Mouse (Mus musculus) hindbrain, embryonic 11.5 days (tissue): ENCODE measurements around the gene Rbmxl1. TPM values are rescaled to one million over a fixed set of nuclear protein-coding genes. Genes with fewer than 3 reads are reported as not detected.
"Not testable (repeated sequence)": the region's sequence is repeated elsewhere in the genome, so short reads cannot be mapped to it uniquely, and the experiment has no call there.

Experiments used
- ATAC-seq: fragments of 200-750 bp; cut with Nextera tagmentation; 2 replicates; pipeline ENCODE4 v1.8.0; 2017; ENCODE audit warnings: mild to moderate bottlenecking, moderate TSS enrichment, moderate library complexity; ENCODE audit not compliant: low FRiP score
- DNase-seq: peaks from one replicate; pipeline ENCODE4 v3.0.0-alpha.2; 2015; ENCODE audit warnings: low spot score
- H3K27ac ChIP-seq: fragments of 300-500 bp; sonication (generic); 2 replicates; pipeline ENCODE4 v1.5.1; 2014; ENCODE audit warnings: mild to moderate bottlenecking, low read depth, low read length
- H3K27me3 ChIP-seq: fragments of 300-500 bp; sonication (generic); 2 replicates; pipeline ENCODE4 v1.6.1; 2014; ENCODE audit warnings: mild to moderate bottlenecking, low read length, moderate library complexity, mixed read lengths; ENCODE audit not compliant: control insufficient read depth, insufficient read depth
- H3K36me3 ChIP-seq: fragments of 300-500 bp; sonication (generic); 2 replicates; pipeline ENCODE4 v1.6.1; 2014; ENCODE audit warnings: mild to moderate bottlenecking, low read length, moderate library complexity, mixed read lengths; ENCODE audit not compliant: control insufficient read depth, insufficient read depth
- H3K4me1 ChIP-seq: fragments of 300-500 bp; sonication (generic); replicated peaks from 2 replicates; pipeline ENCODE4 v1.6.1; 2014; ENCODE audit warnings: low read length, mixed read lengths; ENCODE audit not compliant: control insufficient read depth, insufficient read depth
- H3K4me2 ChIP-seq: fragments of 300-500 bp; sonication (generic); replicated peaks from 2 replicates; pipeline ENCODE4 v1.6.1; 2014; ENCODE audit warnings: mild to moderate bottlenecking, low read depth, low read length
- H3K4me3 ChIP-seq: fragments of 300-500 bp; sonication (generic); 2 replicates; pipeline ENCODE4 v1.5.1; 2014; ENCODE audit warnings: low read depth, low read length
- H3K9ac ChIP-seq: fragments of 300-500 bp; sonication (generic); 2 replicates; pipeline ENCODE4 v1.6.1; 2014; ENCODE audit warnings: low read depth, low read length
- H3K9me3 ChIP-seq: fragments of 300-500 bp; sonication (generic); 2 replicates; pipeline ENCODE4 v1.6.1; 2016; ENCODE audit warnings: low read length; ENCODE audit not compliant: control insufficient read depth
- WGBS: fragments of 180-500 bp; shearing (Covaris S2); extraction: QIAGEN DNeasy Blood & Tissue Kit; methylation state at CpG from one replicate; pipeline ENCODE4 v1.1.7; 2014; 5-methylcytosine and 5-hydroxymethylcytosine counted together
- polyA plus RNA-seq: library from polyadenylated mRNA; unstranded; fragments of >200 nt; fragmentation: Nextera tagmentation; extraction: Ambion mirVana; gene quantifications from 2 replicates; pipeline ENCODE4 v1.2.1, GENCODE M21; 2014

Gene Rbmxl1
- polyA plus RNA-seq, 1 experiment from 2014 or later: 362 TPM

DNA sequence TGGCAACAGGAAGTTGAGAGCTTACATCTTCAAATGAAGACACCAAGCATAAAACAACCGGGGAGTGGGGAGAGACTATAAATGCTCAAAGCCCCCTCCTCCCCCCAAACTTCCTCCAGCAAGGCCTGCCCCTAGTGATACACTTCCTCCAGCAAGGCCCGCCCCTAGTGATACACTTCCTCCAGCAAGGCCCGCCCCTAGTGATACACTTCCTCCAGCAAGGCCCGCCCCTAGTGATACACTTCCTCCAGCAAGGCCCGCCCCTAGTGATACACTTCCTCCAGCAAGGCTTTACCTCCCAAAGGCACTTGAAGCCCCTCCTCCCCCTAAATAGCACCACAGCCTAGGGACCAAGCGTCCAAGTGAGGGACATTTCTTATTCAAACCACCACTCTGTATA, 34.0 kb upstream of the Rbmxl1 start:
- not testable (repeated sequence) for H3K9ac ChIP-seq, DNase-seq, H3K4me3 ChIP-seq, H3K36me3 ChIP-seq, H3K27me3 ChIP-seq, H3K27ac ChIP-seq, H3K4me2 ChIP-seq, H3K9me3 ChIP-seq, ATAC-seq, H3K4me1 ChIP-seq
- 93% methylated on average over 3 of the region's 6 CpGs for WGBS

DNA sequence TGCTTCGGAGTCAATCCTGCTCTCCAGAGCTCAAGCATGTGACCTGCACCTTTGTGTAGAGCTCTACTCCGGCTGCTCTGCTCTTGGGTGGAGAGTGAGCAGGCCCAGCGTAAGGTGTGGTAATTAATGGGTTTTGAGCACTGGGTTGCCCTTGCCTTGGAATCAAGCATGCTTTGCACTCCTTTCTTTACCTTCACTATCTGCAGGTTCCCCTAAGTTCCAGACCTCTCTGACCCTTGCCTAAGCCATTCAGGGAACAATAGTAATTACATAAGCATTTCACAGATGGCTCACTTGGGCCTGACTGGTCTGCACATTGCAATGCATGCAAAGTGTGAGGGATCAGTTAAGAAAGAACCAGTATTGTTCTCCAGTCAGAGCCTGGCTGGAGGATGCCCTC, 29.1 kb upstream of the Rbmxl1 start:
- Histone ChIP-seq H3K27me3 (no peaks in the 10 kb centered on the region), H3K4me2 (no peak overlapping the region), H3K9me3 (no peaks in the 10 kb centered on the region), H3K27ac (no peak overlapping the region), H3K4me1 (no peaks in the 10 kb centered on the region), H3K36me3 (no peaks in the 10 kb centered on the region), H3K9ac (no peak overlapping the region), H3K4me3 (no peak overlapping the region)
- WGBS: 90% methylated on average over 3 of the region's 3 CpGs
- DNase-seq: no peak
- ATAC-seq: no peak

DNA sequence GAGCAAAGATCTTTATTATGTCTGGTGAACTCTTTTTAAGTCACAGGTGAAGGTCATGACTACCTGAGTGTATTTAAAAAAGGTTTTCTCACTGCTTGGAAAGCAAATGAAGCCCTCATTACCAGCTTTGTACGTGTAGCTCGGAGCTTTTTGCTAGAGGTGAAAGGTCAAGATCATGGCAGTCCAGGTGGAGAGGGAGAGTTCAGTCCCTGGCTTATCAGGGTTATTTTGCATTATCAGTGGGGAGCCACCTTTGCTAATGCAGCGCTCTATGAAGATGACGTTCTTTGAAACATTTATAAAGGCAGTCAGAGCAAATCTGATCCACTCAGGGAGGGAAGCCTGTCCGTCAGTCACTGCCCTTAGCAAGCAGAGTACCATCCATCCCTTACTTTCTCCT, 28.0 kb upstream of the Rbmxl1 start:
- H3K4me2 ChIP-seq: no peak overlapping the region
- H3K9ac ChIP-seq: no peak overlapping the region
- ATAC-seq (no peak), DNase-seq (no peak)
- 84% methylated on average over 5 of the region's 5 CpGs for WGBS
- H3K4me3 ChIP-seq: no peak overlapping the region
- no peaks in the 10 kb centered on the region for H3K36me3 ChIP-seq
- H3K27me3 ChIP-seq: no peaks in the 10 kb centered on the region
- H3K27ac ChIP-seq: no peak overlapping the region
- no peaks in the 10 kb centered on the region for H3K4me1 ChIP-seq
- no peaks in the 10 kb centered on the region for H3K9me3 ChIP-seq

DNA sequence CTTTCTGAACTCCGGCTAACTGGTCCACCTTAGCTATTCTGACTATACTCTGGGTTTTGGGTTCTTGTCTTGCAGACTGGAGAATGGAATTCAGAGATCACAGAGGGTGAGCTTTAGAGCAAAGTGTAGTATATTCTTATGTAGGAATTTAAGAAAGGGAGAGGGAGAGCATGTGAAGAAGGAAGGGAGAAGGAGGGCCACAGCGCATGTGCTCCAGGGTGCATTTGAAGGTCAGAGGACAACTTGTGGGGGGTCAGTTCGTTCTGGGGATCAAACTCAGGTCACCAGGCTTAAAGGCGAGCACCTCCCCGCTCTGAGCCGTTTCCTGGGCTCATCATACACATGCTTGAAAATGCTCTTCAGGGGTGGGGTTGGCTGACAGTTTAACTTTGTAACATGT, 25.3 kb upstream of the Rbmxl1 start:
- Histone ChIP-seq H3K9ac (no peak overlapping the region), H3K9me3 (no peaks in the 10 kb centered on the region), H3K27ac (no peak overlapping the region), H3K4me2 (no peak overlapping the region), H3K36me3 (no peaks in the 10 kb centered on the region), H3K27me3 (no peaks in the 10 kb centered on the region), H3K4me3 (no peak overlapping the region), H3K4me1 (no peaks in the 10 kb centered on the region)
- DNase-seq: no peak
- 88% methylated on average over 6 of the region's 6 CpGs for WGBS
- no peak for ATAC-seq

DNA sequence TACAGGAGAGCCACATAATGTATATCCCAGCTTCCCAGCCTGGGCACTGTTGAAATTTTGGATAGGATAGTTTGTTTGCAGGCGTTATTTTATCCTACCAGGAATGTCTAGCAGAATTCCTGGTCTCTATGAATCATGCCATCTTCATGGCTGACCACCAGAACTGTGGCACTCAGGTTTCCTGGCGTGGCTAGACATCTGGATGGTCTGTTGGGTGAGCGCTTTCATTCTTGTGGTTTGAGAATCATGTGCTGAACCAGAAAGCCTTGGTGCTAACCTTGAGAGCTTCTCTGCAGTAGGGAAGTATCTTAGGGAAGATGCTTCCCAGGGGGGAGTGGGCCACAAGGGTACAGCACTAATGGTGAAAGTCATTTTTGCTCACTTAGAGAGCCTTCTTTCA, 6.4 kb upstream of the Rbmxl1 start:
- 90% methylated on average over 3 of the region's 3 CpGs for WGBS

DNA sequence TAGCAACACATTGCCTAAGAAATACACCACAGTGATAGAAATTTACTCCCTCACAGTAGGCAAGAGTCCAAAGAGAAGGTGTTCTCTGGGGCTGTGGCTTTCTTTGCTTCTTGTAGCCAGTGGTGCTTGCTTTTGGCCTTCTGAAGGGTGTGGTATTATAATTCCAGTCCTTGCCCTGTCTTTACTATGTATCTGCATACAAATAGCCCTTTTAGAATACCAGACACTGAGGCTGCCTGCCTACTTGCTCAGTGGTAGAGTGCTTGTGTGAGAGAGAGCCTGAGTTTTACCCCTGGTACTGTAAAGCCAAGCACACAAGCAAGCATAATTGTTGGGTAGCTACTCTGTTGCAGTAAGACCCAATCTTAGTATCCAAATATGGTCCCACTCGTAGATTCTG, 6.0 kb upstream of the Rbmxl1 start:
- 87% methylated on average over 1 of the region's 1 CpGs for WGBS
- Histone ChIP-seq H3K27ac (no peak overlapping the region), H3K36me3 (no peaks in the 10 kb centered on the region), H3K4me3 (no peak overlapping the region), H3K9ac (no peak overlapping the region), H3K4me1 (0 out of 2 replicates have a peak, but pooled peaks cover 3% of the 10 kb centered on the region), H3K27me3 (no peaks in the 10 kb centered on the region), H3K4me2 (no peak overlapping the region), H3K9me3 (no peaks in the 10 kb centered on the region)
- DNase-seq (no peak), ATAC-seq (no peak)

More for the DNA sequence above, 6.4 kb upstream of the Rbmxl1 start:
- DNase-seq (no peak), ATAC-seq (no peak)
- H3K4me1 ChIP-seq: 0 out of 2 replicates have a peak, but pooled peaks cover 2% of the 10 kb centered on the region
- H3K9me3 ChIP-seq: no peaks in the 10 kb centered on the region
- no peak overlapping the region for H3K9ac ChIP-seq
- H3K4me2 ChIP-seq: no peak overlapping the region
- H3K36me3 ChIP-seq: no peaks in the 10 kb centered on the region
- H3K4me3 ChIP-seq: no peak overlapping the region
- H3K27me3 ChIP-seq: no peaks in the 10 kb centered on the region
- H3K27ac ChIP-seq: no peak overlapping the region

DNA sequence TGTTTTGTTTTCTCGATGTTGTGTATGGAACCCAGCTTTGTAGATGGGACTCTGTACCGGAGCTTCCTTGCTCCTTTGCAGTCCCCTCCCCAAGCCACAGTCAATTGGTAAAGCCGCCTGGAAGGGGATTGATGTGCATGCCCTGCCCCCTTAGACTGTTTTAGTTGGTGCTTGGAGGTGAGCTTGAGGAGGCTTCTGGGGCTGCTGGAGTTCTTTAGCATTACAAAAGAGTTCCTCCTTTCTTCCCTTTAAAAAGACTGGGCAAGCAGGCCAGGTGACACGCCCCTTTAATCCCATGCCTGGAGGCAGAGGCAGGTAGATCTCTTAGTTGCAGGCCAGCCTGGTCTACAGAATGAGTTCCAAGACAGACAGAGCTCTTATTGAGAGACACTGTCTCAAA, 4.4 kb upstream of the Rbmxl1 start:
- Histone ChIP-seq H3K4me2 (no peak overlapping the region), H3K4me1 (0 out of 2 replicates have a peak, but pooled peaks cover 3% of the 10 kb centered on the region), H3K27ac (no peak overlapping the region), H3K36me3 (no peaks in the 10 kb centered on the region), H3K4me3 (no peak overlapping the region), H3K27me3 (no peaks in the 10 kb centered on the region), H3K9me3 (no peaks in the 10 kb centered on the region), H3K9ac (no peak overlapping the region)
- ATAC-seq: no peak
- WGBS: 80% methylated on average over 4 of the region's 4 CpGs
- DNase-seq: no peak

DNA sequence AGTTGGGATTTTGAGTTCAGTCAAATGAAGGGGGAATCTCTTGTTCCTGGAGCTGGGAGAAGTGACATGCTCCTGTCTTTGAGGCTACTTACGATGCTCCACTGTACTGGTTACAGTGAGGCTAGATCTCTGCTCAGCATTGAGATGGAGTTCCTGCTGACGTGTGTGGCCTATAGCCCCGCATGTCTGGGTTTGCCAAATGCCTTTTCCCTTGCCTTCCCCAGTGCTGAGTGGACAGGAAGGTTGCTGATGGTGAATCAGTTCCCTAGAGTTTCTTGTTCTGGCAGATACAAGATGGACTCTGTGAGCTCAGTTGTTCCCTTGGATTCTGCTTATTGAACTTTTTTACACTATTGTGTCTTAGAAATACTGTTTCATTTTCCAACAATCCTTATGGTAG, 2.2 kb upstream of the Rbmxl1 start:
- Histone ChIP-seq H3K27me3 (no peaks in the 10 kb centered on the region), H3K4me1 (0 out of 2 replicates have a peak, but pooled peaks cover 3% of the 10 kb centered on the region), H3K4me2 (no peak overlapping the region), H3K9me3 (no peaks in the 10 kb centered on the region), H3K9ac (no peak overlapping the region), H3K27ac (no peak overlapping the region), H3K36me3 (no peaks in the 10 kb centered on the region; the same call in 1 of the 2 replicates), H3K4me3 (no peak overlapping the region)
- WGBS: 58% methylated on average over 3 of the region's 3 CpGs
- no peak for DNase-seq
- no peak for ATAC-seq

DNA sequence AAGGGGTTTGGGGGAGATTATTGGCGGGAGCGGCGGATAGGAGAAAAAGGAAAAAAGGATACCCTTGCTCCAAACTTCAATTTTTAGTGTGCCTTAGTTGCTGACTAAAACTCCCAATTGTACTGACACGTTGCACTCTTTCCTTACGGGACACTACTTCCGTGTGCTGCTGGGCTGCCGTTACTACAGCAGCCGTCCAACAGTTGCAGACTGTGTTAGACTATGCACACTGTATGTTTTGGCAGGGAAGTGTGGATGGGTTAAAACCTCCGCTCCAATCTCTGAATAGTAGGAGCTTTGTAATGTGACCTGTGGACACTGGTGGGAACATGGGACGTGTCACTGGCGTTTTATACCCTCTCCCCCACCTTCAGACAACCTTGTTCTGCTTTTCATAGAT, 1.4 kb upstream of the Rbmxl1 start:
- WGBS: 1% methylated on average over 11 of the region's 11 CpGs
- H3K36me3 ChIP-seq: no peaks in the 10 kb centered on the region; the same call in 1 of the 2 replicates
- H3K4me1 ChIP-seq: 0 out of 2 replicates have a peak, but pooled peaks cover 3% of the 10 kb centered on the region
- H3K9ac ChIP-seq: peak overlapping the region; percentile 99
- DNase-seq (peak; percentile 37), ATAC-seq (no peak)
- H3K27ac ChIP-seq: no peak overlapping the region
- H3K4me2 ChIP-seq: peak overlapping the region; percentile 89
- H3K9me3 ChIP-seq: no peaks in the 10 kb centered on the region
- no peaks in the 10 kb centered on the region for H3K27me3 ChIP-seq
- peak overlapping the region; percentile 95 for H3K4me3 ChIP-seq
